Mouse (Mus musculus) thymus, adult 2 months (tissue): ENCODE measurements around the gene Pla2g2c.

Experiments used
- CTCF ChIP-seq: fragments of 200-500 bp; IDR thresholded peaks from 2 replicates; pipeline ENCODE4 v1.5.1; 2012; ENCODE audit warnings: mild to moderate bottlenecking, control low read depth, low read length, moderate library complexity, borderline replicate concordance; ENCODE audit not compliant: control insufficient read depth, poor library complexity, insufficient read depth; ENCODE audit errors: extremely low read depth
- POLR2A ChIP-seq: fragments of 200-500 bp; IDR thresholded peaks from 2 replicates; pipeline ENCODE4 v1.6.1; 2012; ENCODE audit warnings: mild to moderate bottlenecking, low read length, control low read depth, moderate library complexity; ENCODE audit not compliant: control insufficient read depth, poor library complexity, insufficient read depth; ENCODE audit errors: extremely low read depth

GRCm38 (mm10) chr4:138704169-138704568 is 20.4 kb upstream of the Pla2g2c start:
- TF ChIP-seq CTCF (no peak), POLR2A (no peak)
